Mouse (Mus musculus) ovary, postnatal 10 days (tissue): ENCODE results near the gene Fads6.

ENCODE experiments used
- DNase-seq: peaks from one replicate; pipeline ENCODE4 v3.0.0; 2022; ENCODE audit warnings: low spot score

Gene Fads6

GRCm38 (mm10) chr11:115275954-115276353, 21.5 kb downstream of the Fads6 start:
- no peak for DNase-seq

GRCm38 (mm10) chr11:115275509-115275908, 22.0 kb downstream of the Fads6 start:
- no peak for DNase-seq

- no peak for DNase-seq
Observed at GRCm38 (mm10) chr11:115274771-115275170, 22.7 kb downstream of the Fads6 start.

GRCm38 (mm10) chr11:115274178-115274577, 23.3 kb downstream of the Fads6 start:
- DNase-seq, result no peak

- no peak for DNase-seq
Observed at GRCm38 (mm10) chr11:115273735-115274134, 23.7 kb downstream of the Fads6 start.

- DNase-seq, result no peak
Observed at GRCm38 (mm10) chr11:115272894-115273498, 24.5 kb downstream of the Fads6 start.

- DNase-seq, result no peak
Observed at GRCm38 (mm10) chr11:115271481-115271880, 26.0 kb downstream of the Fads6 start.

GRCm38 (mm10) chr11:115271052-115271451, 26.4 kb downstream of the Fads6 start:
- no peak for DNase-seq

GRCm38 (mm10) chr11:115270148-115270861, 27.2 kb downstream of the Fads6 start:
- DNase-seq, result peak; percentile 69

- DNase-seq, result no peak
Observed at GRCm38 (mm10) chr11:115269330-115270066, 28.0 kb downstream of the Fads6 start.

GRCm38 (mm10) chr11:115267958-115268357, 29.5 kb downstream of the Fads6 start:
- no peak for DNase-seq

- DNase-seq, result no peak
Observed at GRCm38 (mm10) chr11:115267061-115267883, 30.2 kb downstream of the Fads6 start, which contains the start of gene Grin2c. Gene Grin2c (minus strand): TSS chr11:115267243.

GRCm38 (mm10) chr11:115266400-115266778, 31.1 kb downstream of the Fads6 start:
- no peak for DNase-seq

GRCm38 (mm10) chr11:115265771-115266399, 31.6 kb downstream of the Fads6 start:
- no peak for DNase-seq

GRCm38 (mm10) chr11:115264862-115265668, 32.4 kb downstream of the Fads6 start:
- DNase-seq, result no peak

GRCm38 (mm10) chr11:115264136-115264861, 33.2 kb downstream of the Fads6 start:
- no peak for DNase-seq

- DNase-seq, result no peak
Observed at GRCm38 (mm10) chr11:115262954-115263353, 34.5 kb downstream of the Fads6 start.

- no peak for DNase-seq
Observed at GRCm38 (mm10) chr11:115259134-115259533, 38.3 kb downstream of the Fads6 start.

- DNase-seq, result no peak
Observed at GRCm38 (mm10) chr11:115257775-115258510, 39.5 kb downstream of the Fads6 start.
